Mouse (Mus musculus): Measurements from ENCODE around the gene Selenok. TPM values are rescaled to one million over a fixed set of nuclear protein-coding genes. Genes with fewer than 3 reads are reported as not detected.

Selenok gene
- total RNA-seq, 2 experiments from 2014 or later: 73.5 to 91.1 TPM

DNA sequence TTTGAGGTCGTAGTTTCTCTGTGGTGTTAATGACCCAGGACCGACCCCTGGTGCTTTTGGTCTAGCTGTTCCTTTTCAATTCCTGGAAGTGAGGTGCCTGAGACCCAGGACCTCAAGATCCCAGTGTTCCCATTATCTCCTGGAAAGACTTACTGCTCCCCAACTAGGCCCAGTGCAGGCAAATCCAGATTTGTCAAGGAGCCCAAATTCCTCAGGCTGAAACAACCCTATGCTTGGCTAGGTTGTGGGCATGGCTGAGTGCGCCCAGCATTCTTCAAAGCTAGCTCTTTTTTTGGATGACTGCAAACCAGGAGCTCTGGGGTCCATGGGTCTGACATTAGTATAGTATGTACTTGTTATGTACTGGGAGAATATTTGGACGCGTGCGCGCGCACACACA, 51.3 kb downstream of the Selenok start:
- Histone ChIP-seq H3K4me3 (no peak overlapping the region), H3K27ac (no peak overlapping the region)
- TF ChIP-seq CTCF (IDR thresholded peaks at IDR 0.05): no peak
- no peak for DNase-seq
- intact Hi-C loops (cut with DNase I): no loop called here

DNA sequence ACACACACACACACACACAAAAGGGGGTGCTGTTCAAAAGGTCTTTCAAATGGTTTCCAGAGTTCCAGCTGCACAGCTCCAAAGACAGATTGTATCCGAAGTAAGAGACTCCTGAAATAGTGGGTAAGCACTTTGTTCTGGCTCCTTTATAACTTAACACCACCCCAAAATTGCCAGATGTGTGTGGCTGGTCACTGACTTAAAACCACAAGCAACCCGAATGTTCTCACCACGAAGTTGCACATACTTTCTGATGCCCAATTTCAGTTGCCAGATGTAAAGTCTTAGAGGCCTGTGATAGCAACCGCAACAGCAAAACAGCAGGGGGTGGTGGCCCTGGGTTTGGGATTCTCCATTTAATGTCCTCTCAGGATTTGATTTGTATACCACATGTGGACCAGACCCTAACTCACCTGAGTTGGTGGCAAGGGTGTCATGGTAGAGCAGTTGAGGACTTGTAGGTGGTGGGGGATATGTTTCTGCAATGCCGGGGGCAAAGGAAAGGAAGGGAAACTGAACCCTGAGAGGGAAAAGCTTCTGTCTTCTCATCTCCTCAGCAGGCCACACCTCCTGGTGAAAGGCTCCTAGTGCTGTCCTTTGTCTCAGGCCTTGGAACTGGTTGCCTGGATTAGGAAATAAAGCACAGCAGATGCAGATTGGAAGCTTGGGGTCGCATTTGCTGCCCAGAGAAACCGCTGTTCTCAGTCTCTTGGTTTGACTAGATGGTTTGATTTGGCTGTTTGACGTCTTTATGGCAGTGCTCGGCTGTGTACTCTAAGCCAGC, 51.9 kb downstream of the Selenok start:
- no peak for DNase-seq
- intact Hi-C loops (cut with DNase I): no loop called here
- Histone ChIP-seq H3K4me3 (no peak overlapping the region), H3K27ac (no peak overlapping the region)
- TF ChIP-seq CTCF (IDR thresholded peaks at IDR 0.05): no peak

DNA sequence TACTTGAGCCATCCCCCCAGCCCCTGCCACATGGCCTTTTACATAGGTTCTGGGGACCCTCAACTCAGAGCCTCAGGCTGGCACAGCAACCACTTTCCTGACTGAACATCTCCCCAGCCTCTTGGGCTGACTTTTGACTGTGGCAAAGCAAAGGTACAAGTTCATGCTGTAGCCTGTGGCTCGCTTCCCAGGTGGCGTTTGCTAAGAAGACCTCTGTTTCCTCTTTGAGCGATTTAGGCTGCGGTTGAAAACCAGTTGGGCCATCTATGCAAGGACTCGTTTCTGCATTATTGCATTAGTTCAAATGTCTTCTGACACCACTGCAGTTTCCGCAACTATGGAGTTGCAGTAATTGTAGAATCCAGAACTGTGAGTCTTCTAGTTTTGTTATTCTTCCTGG, 54.4 kb downstream of the Selenok start:
- Histone ChIP-seq H3K4me3 (no peak overlapping the region), H3K27ac (no peak overlapping the region)
- DNase-seq: no peak
- no peak for TF ChIP-seq CTCF (IDR thresholded peaks at IDR 0.05)
- intact Hi-C loops (cut with DNase I): no loop called here

DNA sequence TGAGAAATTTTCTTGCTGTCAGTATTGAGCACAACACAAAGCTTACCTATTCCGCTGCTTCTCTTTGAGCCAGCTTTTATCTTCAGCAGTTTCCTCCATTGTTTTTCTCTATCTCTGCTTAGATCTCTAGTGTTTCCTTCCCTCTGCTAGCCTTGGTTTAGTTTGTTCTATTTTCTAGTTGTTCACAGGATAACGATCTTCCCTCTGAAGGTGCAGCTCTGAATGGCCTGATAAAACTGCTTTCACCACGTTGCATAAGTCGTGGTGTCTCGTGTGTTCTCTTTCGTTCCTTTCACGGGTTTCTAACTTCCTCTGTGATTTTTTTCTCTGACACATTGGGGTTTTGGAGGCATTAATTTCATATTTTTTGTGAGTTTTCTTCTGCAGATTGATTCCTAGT, 56.3 kb downstream of the Selenok start:
- intact Hi-C loops (cut with DNase I): no loop called here
- Histone ChIP-seq H3K4me3 (no peak overlapping the region), H3K27ac (no peak overlapping the region)
- no peak for TF ChIP-seq CTCF (IDR thresholded peaks at IDR 0.05)
- DNase-seq: no peak

Small RNA genes within 50 kb of the gene (microRNA-seq; reads per million reads assigned to microRNA genes)
- not detected for gene Mir6947

Other genes starting within 250 kb of the Selenok start
- 1 to 10 TPM in 1 of 2 experiments, under 1 TPM in 1; 0.56 to 1.4 TPM for gene Cacna2d3, start 246.4 kb upstream of the Selenok start, total RNA-seq (2021)
- 10 to 100 TPM; 30.3 to 40.0 TPM for gene Actr8, start 10.0 kb downstream of the Selenok start, total RNA-seq (2021)
- gene Il17rb, start 40.6 kb downstream of the Selenok start, total RNA-seq (2021): not detected
- gene Chdh, start 40.7 kb downstream of the Selenok start, total RNA-seq (2021): under 1 TPM; 0.10 to 0.11 TPM